Mouse (Mus musculus): ENCODE measurements around the gene Olfr824.
"Not testable (repeated sequence)": the region's sequence is repeated elsewhere in the genome, so short reads cannot be mapped to it uniquely, and the experiment has no call there.

Olfr824 gene

GRCm38 (mm10) chr10:130129900-130130299 lies at the start of gene Olfr824:
Gene Olfr824 (minus strand): TSS chr10:130130000.
- DNase-seq (ENCODE audit: low read depth, low spot score) = not testable (repeated sequence)

GRCm38 (mm10) chr10:130166666-130167065 lies 36.9 kb upstream of the Olfr824 start, which contains the start of gene Olfr825:
Gene Olfr825 (minus strand): TSS chr10:130166766.
- DNase-seq (ENCODE audit: low read depth, low spot score) = no peak

GRCm38 (mm10) chr10:130165196-130165595 lies 35.4 kb upstream of the Olfr824 start:
- no peak for DNase-seq (ENCODE audit: low read depth, low spot score)

- no peak for DNase-seq (ENCODE audit: low read depth, low spot score)
These were observed 14.3 kb upstream of the Olfr824 start for GRCm38 (mm10) chr10:130144121-130144520.

GRCm38 (mm10) chr10:130142481-130142880 lies 12.7 kb upstream of the Olfr824 start:
- not testable (repeated sequence) for DNase-seq (ENCODE audit: low read depth, low spot score)

GRCm38 (mm10) chr10:130134811-130135210 lies 5.0 kb upstream of the Olfr824 start:
- DNase-seq (ENCODE audit: low read depth, low spot score) = no peak

- DNase-seq (ENCODE audit: low read depth, low spot score) = not testable (repeated sequence)
These were observed 13.8 kb downstream of the Olfr824 start for GRCm38 (mm10) chr10:130116045-130116444.

- DNase-seq (ENCODE audit: low read depth, low spot score) = not testable (repeated sequence)
These were observed 14.5 kb downstream of the Olfr824 start, which contains the start of gene Olfr823 for GRCm38 (mm10) chr10:130115283-130115682. Gene Olfr823 (minus strand): TSS chr10:130115383.

- no peak for DNase-seq (ENCODE audit: low read depth, low spot score)
These were observed 33.7 kb downstream of the Olfr824 start for GRCm38 (mm10) chr10:130096104-130096503.

GRCm38 (mm10) chr10:130092838-130093440 lies 36.9 kb downstream of the Olfr824 start:
- peak; percentile 12 for DNase-seq (ENCODE audit: low read depth, low spot score)
